Mouse (Mus musculus) cerebellum, adult 9-11 months (tissue): Measurements from ENCODE around the gene Iqcj.
"Not testable (repeated sequence)": the region's sequence is repeated elsewhere in the genome, so short reads cannot be mapped to it uniquely, and the experiment has no call there.

Experiments used
- DNase-seq: peaks from one replicate; pipeline ENCODE4 v3.0.0; 2022

The Iqcj gene

GRCm38 (mm10) chr3:68092108-68092507, 200.1 kb downstream of the Iqcj start:
- DNase-seq: no peak

- no peak for DNase-seq
These were observed 204.9 kb downstream of the Iqcj start for GRCm38 (mm10) chr3:68096724-68097431.

GRCm38 (mm10) chr3:68099561-68099960, 207.5 kb downstream of the Iqcj start:
- not testable (repeated sequence) for DNase-seq

GRCm38 (mm10) chr3:68101343-68101742, 209.3 kb downstream of the Iqcj start:
- DNase-seq: peak; percentile 5

- DNase-seq: no peak
These were observed 213.2 kb downstream of the Iqcj start for GRCm38 (mm10) chr3:68105081-68105685.
